Mouse (Mus musculus) left cerebral cortex, postnatal 4 days (tissue): ENCODE measurements around the gene Tradd. TPM values are rescaled to one million over a fixed set of nuclear protein-coding genes. Genes with fewer than 3 reads are reported as not detected.
"Not testable (repeated sequence)": the region's sequence is repeated elsewhere in the genome, so short reads cannot be mapped to it uniquely, and the experiment has no call there.

Source experiments
- DNase-seq: peaks from one replicate; pipeline ENCODE4 v3.0.0-alpha.2; 2022
- intact Hi-C: fragments of 180-260 bp; cut with DNase I; formaldehyde crosslinking; loops from one replicate; pipeline ENCODE4 v1.15.1; 2025
- total RNA-seq, 2 experiments: library from RNA; stranded (reverse); gene quantifications; 2 replicates each; pipeline ENCODE4 v1.2.3; 2021

Gene Tradd
- total RNA-seq, 2 experiments from 2014 or later = 9.2 to 11.1 TPM

GRCm38 (mm10) chr8:105295895-105296573, 31.6 kb upstream of the Tradd start, which contains the start of gene Exoc3l:
Gene Exoc3l, minus strand, starts transcription at chr8:105296101.
- intact Hi-C loops = no loop called here

DNA sequence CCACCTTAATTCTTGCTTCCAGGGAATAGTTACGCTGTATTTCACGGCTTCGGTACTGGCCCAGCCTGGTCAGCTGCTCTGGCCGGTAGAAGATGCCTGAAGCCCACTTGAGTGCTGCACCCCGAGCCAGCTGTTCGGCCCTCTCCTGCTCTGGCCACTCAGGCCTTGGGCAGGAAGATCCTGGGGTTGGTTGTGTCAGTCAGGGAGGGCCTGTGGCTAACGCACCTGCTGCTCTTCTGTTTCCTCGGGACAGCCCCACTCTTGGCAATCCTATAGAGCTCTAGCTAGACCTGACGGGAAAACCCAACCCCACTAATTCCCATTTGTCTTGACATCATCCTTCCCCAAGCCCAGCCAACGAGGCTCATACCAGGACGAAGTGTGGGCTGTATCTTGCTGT, 30.8 kb upstream of the Tradd start:
- DNase-seq = no peak
- intact Hi-C loops = no loop called here

More at GRCm38 (mm10) chr8:105295895-105296573, 31.6 kb upstream of the Tradd start, which contains the start of gene Exoc3l:
- no peak for DNase-seq

DNA sequence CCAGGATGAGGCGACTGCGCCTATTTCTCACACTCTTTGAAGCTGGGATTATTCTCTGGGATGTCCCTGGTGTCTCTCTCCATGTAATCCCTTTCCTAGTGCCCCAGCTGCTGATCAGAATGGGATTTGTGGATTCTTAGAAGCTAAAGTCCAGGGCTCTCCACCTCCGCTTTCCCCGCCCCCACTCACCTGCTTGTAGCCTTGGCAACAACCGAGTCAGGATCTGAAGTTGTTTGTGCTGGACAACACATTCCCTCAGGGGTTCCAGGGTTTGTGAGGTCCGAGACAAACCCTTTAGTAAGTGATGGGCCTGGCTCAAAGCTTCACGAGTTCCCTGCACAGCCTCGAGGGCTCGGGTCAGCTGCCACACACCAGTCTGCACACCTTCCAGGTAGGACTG, 30.4 kb upstream of the Tradd start:
- DNase-seq = no peak
- intact Hi-C loops = no loop called here

- intact Hi-C loops = no loop called here
- DNase-seq = peak; percentile 75
Observed at GRCm38 (mm10) chr8:105293405-105293804, 29.0 kb upstream of the Tradd start.

DNA sequence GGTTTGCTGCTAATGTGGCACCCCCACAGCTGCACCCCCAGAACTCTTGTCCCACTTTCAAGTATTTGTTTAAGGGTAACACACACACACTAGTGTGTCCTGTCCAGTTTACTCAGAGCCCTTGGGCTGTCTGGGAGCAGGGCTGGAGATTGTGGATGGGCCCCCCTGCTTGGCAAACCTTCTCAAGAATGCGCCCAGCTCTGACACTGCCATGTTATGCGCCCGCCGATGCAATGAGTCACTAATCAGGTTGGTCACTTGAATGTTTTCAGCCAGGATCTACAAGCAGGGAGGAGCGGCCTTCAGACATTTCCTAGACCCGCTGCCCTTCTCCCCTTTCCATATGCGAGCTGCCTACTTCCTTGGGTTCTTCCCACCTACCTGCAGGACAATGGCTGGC, 28.1 kb upstream of the Tradd start:
- intact Hi-C loops = no loop called here

DNA sequence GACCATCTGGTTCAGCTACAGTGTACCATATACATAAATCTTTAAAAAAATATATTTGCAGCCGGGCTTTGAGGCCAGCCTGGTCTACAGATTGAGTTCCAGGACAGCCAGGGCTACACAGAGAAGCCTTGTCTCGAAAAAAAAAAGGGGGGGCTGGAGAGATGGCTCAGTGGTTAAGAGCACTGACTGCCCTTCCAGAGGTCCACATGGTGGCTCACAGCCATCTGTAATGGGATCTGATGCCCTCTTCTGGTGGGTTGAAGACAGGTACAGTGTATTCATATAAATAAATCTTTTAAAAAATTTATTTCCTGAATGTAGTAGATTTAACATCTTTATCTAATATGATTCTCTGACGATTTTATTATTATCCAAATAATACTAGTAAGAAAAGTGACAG, 27.4 kb upstream of the Tradd start:
- intact Hi-C loops, DNase-seq: not testable (repeated sequence)

More for the DNA sequence above, 28.1 kb upstream of the Tradd start:
- DNase-seq = no peak

- intact Hi-C loops, DNase-seq: not testable (repeated sequence)
Observed at GRCm38 (mm10) chr8:105291364-105291763, 27.0 kb upstream of the Tradd start.

GRCm38 (mm10) chr8:105290554-105291314, 26.3 kb upstream of the Tradd start:
- intact Hi-C loops = no loop called here
- DNase-seq = peak; percentile 94

GRCm38 (mm10) chr8:105289805-105290460, 25.5 kb upstream of the Tradd start, which contains the start of gene 4931428F04Rik:
Gene 4931428F04Rik, minus strand, starts transcription at chr8:105289864.
- peak; percentile 73 for DNase-seq
- intact Hi-C loops = no loop called here

DNA sequence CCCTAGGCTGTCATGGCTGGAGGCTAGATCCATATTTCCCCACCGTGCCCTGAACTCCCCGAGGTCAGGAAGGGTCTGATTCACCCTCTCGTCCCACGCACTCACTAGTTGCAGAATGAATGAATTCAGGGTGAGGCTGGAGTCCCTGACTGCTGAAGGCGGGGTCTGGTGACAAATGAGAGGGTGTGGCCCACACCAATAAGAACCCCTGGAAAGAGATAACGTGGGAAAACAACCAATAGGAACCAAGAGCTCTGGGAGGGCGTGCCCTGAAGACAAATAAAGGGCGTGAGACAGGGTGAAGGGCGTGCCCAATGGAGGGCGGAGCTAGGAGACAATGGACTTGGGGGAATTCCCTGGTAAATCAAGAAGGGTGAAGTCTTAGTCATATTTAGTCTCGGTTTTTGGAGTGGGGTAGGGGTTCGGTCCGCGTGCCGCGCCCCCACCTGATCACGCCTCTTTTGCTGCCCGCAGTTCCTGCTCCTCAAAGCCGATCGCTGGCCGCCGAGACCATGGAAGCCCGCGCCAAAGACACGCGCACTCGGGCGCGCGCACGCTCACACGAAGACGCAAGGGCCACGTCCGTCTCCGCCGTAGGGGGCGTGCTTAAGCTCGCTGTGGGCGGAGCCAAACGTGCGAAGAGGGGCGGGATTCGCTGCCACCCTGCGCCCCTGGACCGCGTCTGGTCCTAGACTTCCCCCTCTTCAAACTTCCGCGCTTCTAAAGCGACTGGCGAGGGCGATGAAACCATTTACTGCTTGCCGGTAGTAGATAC, 24.7 kb upstream of the Tradd start:
- DNase-seq = peak; percentile 98
- intact Hi-C loops = no loop called here

DNA sequence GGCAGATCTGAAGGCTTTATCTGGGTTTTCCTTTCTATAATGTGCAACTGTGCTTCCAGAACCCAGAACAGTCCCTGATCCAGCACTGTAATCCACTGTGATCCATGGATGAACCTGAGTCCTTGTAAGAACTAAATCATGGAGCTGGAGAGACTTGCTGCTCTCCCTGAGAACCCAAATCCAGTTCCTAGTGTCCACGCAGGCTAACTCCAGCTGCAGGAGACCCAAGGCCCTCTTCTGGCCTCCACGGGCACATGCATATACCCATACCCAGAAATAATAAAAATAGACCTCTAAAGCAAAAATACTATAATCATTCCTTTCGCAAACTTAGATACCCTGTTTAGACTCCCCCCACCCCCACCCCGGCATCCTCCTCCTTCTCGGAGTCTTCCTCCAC, 23.8 kb upstream of the Tradd start:
- DNase-seq = no peak
- intact Hi-C loops = no loop called here

DNA sequence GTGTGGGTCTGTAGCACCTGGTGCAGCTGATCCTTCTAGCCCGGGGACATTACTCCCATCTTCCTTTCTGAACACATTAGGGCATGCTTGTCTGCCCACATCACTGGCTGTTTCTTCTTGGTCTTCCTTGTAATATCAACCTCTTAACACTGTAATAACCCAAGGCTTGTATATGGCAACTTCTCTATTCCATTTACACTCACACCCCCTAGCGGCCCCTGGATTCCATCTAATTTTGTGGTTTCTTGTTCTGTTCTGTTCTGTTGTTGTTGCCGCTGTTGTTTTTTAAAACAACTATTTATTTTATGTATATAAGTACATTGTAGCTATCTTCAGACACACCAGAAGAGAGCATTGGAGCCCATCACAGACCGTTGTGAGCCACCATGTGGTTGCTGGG, 22.5 kb upstream of the Tradd start:
- no peak for DNase-seq
- intact Hi-C loops = no loop called here

DNA sequence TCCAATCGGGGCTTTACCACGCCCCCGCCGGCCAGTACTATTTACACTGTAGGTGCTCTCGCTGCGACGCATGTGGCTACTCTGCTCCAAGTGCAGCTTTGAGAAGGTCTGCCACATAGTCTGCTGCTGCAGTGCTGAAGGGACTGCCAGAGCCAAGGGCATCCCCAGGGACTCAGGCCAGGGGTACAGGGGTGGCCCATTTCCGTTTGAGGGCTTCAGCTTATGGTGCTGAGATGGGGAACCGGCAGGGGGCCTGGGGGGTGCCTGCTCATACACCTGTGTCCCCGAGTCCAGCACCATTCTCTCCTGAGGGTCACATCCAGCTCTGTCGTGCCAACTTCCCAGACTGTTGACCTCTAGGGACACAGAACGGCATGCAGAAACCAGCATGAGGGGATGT, 21.1 kb upstream of the Tradd start:
- no peak for DNase-seq

DNA sequence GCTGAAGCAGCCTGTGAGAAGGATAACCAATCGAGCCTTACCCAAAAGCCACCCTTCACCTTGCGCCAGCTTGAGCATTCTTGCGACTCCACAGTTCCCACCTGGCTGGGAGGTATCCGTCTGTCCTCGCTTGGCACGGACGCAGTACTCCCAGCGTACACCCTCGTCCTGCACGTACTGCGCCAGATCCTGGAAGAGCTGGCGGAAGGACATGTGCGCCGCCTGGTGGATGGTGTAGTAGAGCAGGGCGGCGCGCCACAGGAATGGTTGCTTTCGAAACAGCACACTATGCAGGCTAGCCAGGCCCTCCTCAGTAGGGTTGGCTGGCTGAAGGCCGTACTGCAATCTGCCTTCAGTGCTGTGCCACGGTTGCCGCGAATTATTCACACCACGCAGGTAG, 18.7 kb upstream of the Tradd start:
- no peak for DNase-seq
- intact Hi-C loops = no loop called here

More for the DNA sequence above, 21.1 kb upstream of the Tradd start:
- intact Hi-C loops = no loop called here

DNA sequence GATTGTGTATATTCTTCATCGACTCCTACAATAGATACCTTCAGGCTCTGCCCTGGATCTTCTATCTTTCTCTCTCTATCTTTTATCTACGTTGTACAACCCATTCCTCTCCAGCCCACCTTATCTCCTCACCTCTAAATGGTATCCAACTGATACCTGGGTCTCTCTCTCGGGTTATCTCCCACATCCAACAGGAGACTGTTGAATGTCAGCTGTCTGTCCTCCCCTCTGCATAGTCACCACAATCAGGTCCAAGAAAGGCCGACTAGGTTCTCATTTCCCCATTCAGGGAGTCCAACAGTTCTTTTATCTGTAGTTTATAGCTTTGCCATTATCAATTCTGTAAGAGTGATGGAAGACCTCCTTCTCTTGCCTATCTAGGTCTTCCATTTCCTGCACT, 17.8 kb upstream of the Tradd start:
- no peak for DNase-seq
- intact Hi-C loops = no loop called here

DNA sequence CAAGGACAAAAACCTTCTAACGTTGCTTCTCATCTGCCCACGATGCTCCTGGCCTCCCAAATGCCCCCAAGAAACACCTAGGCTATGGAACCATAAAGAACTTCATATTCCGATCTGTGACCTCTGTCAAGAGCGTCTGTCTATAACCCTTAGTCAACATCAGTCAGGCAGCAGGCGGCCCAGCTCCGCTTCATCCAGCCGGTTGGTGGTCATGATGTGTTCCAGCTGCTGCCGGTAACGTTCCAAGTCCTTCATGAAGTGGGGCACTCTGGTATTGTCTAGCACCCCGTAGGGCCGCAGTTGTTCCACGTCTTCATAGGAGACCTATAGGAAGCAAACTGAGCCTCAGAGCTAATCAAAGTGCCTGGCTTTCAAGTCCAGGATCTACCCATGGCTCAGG, 17.4 kb upstream of the Tradd start:
- intact Hi-C loops = no loop called here
- DNase-seq = no peak

- intact Hi-C loops = no loop called here
- DNase-seq = no peak
Observed at GRCm38 (mm10) chr8:105280567-105280966, 16.2 kb upstream of the Tradd start.

DNA sequence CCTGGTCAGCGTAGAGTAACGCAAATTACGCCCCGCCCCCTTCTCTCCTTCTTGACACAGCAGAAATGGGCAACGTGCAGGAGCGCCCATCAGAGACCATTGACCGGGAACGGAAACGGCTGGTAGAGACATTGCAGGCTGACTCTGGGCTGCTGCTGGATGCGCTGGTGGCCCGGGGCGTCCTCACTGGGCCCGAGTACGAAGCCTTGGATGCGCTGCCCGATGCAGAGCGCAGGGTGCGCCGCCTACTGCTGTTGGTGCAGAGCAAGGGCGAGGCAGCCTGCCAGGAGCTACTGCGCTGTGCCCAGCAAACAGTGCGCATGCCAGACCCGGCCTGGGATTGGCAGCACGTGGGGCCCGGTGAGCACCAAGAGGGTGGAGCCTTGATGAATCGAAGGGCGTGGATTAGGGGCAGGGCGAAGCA, 14.5 kb upstream of the Tradd start:
- peak; percentile 89 for DNase-seq
- intact Hi-C loops = no loop called here

DNA sequence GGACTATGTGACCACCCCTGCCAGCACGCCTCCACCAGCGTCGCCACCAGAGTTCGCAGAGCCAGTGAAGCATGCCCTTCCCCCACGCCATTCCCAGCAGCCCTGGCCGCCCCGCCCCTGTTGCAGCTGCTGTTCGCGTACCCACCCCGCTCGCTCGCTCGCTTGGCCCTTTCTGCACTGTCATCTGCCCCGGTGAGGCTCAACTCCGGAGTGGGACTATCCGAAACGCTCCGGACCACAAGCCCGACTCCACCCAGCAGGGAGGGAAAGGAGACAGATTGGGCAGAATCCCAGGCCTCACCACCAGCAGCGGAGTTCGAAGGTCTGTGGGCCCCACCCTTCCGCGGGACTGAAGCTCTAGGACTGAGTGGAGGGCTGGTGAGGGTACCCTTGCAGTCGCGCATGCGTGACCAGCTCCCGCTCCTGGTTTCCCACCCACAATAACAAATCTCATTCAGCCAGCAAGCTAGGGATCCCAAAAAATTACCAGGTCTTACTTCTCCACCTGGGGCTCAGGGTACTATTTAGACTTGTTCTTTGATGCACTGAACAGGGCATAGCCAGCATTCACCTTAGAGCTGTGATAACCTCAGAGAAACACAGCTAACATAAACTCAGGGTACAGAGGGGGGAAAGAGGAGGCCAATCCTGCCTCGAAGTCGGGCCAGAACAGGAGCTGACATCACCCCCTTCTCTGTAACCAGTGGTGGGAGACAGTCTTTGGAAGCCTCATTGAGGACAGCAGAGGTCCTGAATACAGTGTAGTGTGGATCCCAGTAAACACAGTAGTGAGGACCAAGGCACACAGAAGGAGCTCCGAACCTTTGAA, 12.1 kb upstream of the Tradd start:
- DNase-seq = peak; percentile 51
- intact Hi-C loops = no loop called here

- intact Hi-C loops = no loop called here
- no peak for DNase-seq
Observed at GRCm38 (mm10) chr8:105275840-105276239, 11.4 kb upstream of the Tradd start, which contains the start of gene Nol3. Gene Nol3, plus strand, starts transcription at chr8:105276140.
